Mouse (Mus musculus): ENCODE results near the gene Gm13697. TPM values are rescaled to one million over a fixed set of nuclear protein-coding genes. Genes with fewer than 3 reads are reported as not detected.

The Gm13697 gene
- polyA plus RNA-seq, 1 experiment = not detected

GRCm38 (mm10) chr2:84023319-84023718, 38.8 kb downstream of the Gm13697 start:
- DNase-seq (ENCODE audit: low read depth, low spot score) = no peak
- WGBS = 77% methylated on average over 2 of the region's 2 CpGs

GRCm38 (mm10) chr2:84025217-84025616, 40.7 kb downstream of the Gm13697 start:
- WGBS = 67% methylated on average over 4 of the region's 4 CpGs
- no peak for DNase-seq (ENCODE audit: low read depth, low spot score)

- no peak for DNase-seq (ENCODE audit: low read depth, low spot score)
- 88% methylated on average over 2 of the region's 2 CpGs for WGBS
Observed at GRCm38 (mm10) chr2:84032505-84032904, 48.0 kb downstream of the Gm13697 start.

GRCm38 (mm10) chr2:84035997-84036396, 51.5 kb downstream of the Gm13697 start:
- 63% methylated on average over 4 of the region's 4 CpGs for WGBS
- DNase-seq (ENCODE audit: low read depth, low spot score) = no peak

Other genes with a start within 250 kb of the Gm13697 start
- 0.41 and 0.52 TPM in 2 replicates for gene Fam171b, start 172.1 kb upstream of the Gm13697 start, polyA plus RNA-seq (2012; rRNA removed)
- gene Zswim2, start 43.5 kb upstream of the Gm13697 start, polyA plus RNA-seq (2012; rRNA removed) = not detected in 2 replicates
- not detected in 2 replicates for gene Gm13698, start 29.1 kb upstream of the Gm13697 start, polyA plus RNA-seq (2012; rRNA removed)
- not detected in 2 replicates for gene Gm13693, start 23.2 kb upstream of the Gm13697 start, polyA plus RNA-seq (2012; rRNA removed)
- gene Gm13695, start 17.4 kb upstream of the Gm13697 start, polyA plus RNA-seq (2012; rRNA removed) = not detected in 2 replicates
- gene Gm13696, start 11.6 kb upstream of the Gm13697 start, polyA plus RNA-seq (2012; rRNA removed) = not detected in 2 replicates
- not detected in 2 replicates for gene Gm13694, start 5.8 kb upstream of the Gm13697 start, polyA plus RNA-seq (2012; rRNA removed)
- gene Gm13691, start 5.8 kb downstream of the Gm13697 start, polyA plus RNA-seq (2012; rRNA removed) = not detected in 2 replicates